Mouse (Mus musculus): ENCODE measurements around the gene Oxsr1. TPM values are rescaled to one million over a fixed set of nuclear protein-coding genes. Genes with fewer than 3 reads are reported as not detected.

Oxsr1 gene
- total RNA-seq, 2 experiments from 2014 or later = 49.3 to 49.5 TPM

DNA sequence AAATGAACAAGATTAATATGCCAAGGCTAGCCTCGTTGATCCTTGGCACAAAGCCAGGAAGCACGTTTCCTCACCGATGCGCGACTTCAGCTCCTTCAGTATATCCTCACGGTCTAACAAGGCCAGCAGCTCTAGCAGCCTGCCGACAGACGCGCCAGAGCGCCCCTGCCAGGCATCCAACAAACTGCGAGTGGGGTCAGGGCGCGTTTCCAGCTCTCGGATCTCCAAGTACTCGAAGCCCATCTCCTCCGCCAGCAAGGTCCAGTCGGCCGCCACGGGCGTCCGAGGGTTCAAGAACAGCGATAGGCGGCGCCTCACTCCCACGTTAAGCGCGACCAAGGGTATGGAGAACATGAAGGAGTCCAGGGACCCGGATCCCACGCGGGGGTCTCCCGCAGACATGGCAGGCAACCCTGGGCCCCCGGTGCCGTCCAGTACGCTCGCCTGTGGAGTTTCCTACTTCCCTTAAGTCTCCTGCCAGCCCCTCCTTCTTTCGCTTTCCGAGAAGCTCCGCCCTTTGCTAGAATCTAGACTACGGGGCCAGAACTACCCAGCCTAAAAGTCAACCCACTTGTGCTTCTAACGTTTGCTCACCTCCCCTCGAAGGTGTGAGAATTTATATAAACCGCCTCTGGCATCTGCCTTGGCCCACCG lies 17.5 kb upstream of the Oxsr1 start, which contains the start of gene Acaa1a:
TSS of gene Acaa1a (plus strand) at position 119 of the 654 bp plus-strand sequence.
- intact Hi-C loops (cut with DNase I) = loop anchor here (1.0 to 10.0 kb wide), 3 partner anchors 16 to 558 kb away; partner anchors contain the start of gene Ctdspl
- peak; percentile 75 to 83 for DNase-seq

DNA sequence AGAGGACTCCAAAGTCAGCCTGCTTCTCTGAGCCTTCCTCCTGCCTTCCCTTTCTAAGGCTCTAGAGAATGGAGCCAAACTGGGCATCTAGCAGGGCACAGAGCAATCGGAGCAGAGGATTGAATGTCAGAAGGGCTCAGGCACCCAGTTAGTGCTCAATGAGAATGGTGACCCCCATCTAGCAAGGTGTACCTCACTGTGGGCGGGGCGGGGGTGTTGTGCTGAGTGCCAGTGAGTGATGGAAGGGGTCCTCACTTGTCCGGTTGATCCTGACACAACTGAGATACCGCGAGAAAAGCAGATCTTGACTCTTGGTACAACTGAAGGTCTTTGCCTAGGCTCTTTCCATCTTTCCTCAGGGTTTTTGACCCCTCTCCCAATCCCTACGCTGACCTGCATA lies 16.9 kb upstream of the Oxsr1 start:
- intact Hi-C loops (cut with DNase I) = no loop called here
- no peak for DNase-seq

DNA sequence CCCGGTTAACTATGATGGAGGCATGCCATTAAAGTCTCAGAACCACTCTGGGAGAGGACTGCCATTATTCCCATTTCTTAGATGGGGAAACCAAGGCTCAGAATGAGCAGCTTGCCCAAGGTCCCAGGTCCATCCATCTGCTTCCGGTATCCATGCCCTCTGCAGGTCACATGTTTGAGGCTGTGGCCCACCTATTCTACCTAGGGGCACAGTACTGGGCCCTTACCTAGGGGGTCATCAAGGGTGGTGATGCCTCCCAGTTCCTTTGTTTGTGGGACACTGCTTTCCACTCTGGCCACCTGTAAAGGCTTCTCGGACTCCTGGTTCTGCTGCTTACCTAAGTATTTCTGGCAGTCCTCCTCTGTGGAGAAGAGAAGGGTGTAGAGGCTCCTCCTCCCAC lies 16.1 kb upstream of the Oxsr1 start:
- DNase-seq = no peak
- intact Hi-C loops (cut with DNase I) = no loop called here

DNA sequence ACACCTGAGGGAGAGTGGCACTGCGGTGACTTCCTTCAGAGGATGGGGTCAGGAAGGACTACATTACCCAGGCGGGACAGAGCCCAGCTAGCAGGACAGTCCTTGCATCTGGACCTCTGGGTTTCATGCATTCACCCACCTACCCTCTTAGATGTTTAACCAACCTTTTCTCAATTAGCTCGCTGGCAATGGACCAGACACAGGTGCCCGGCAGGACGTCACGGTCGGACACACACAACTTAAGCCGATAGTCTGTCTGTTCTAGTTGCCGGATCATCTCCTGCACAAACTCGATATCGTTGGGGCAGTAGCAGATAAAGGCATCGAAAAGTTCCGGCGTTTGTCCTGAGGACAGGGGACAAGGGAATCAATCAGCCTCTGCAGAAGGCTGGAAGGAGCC lies 15.6 kb upstream of the Oxsr1 start:
- DNase-seq = no peak
- intact Hi-C loops (cut with DNase I) = no loop called here

DNA sequence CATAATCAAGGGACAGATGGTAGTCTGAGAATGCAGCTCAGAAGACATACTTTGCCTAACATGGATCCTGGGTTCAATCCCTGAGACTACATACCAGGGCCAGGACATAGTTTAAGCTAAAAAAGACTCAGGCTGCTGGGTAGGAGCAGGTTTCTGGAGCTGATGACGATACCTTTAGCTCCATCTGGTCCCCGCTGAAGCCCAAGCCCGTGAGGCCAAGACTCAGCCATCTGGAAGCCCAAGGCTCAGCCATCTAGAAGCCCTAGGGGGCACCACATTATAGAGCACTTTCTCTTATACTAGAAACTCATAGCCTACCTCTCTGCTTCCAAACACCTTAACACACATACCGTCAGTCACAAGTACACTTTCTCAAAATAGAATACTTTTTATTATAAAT lies 13.3 kb upstream of the Oxsr1 start:
- intact Hi-C loops (cut with DNase I) = no loop called here
- no peak for DNase-seq

DNA sequence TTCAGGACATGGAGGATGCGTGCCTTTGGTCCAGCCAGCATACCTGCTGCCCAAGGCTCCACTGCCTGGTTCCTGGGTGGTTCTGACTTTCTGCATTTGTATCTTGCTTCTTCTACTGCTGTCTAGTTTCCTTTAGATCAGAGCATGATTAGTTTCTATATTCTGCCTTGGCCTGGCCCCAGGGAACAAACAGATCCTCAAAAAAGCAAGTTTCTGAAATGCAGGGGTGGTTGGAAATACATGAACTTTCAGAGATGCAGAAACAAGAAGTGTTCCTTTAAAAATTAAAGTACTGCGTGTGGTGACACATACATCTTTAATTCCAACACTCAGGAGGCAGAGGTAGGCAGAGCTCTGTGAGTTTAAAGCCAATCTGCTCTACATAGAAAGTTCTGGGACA lies 12.6 kb upstream of the Oxsr1 start:
- no peak for DNase-seq
- intact Hi-C loops (cut with DNase I) = no loop called here

DNA sequence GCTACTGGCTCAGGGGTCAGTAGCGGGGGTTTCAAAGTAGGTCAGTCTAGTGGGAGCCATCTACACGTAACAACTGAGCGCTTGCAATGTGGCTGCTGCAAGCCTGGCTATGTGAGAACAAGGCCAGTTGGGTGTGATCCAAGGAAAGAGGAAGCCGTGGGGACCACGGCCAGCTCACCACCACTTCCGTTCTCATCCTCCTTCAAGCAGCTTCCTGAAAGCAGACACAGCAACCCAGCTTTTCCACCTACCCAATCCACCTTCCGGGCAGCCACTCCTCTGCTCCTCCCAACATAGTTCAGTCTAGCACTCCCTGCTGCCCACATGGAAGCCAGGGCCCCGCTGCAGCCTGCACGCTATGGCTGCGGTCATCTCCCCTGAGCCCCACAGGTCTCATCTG lies 12.1 kb upstream of the Oxsr1 start:
- DNase-seq = peak; percentile 60 to 67
- intact Hi-C loops (cut with DNase I) = no loop called here

DNA sequence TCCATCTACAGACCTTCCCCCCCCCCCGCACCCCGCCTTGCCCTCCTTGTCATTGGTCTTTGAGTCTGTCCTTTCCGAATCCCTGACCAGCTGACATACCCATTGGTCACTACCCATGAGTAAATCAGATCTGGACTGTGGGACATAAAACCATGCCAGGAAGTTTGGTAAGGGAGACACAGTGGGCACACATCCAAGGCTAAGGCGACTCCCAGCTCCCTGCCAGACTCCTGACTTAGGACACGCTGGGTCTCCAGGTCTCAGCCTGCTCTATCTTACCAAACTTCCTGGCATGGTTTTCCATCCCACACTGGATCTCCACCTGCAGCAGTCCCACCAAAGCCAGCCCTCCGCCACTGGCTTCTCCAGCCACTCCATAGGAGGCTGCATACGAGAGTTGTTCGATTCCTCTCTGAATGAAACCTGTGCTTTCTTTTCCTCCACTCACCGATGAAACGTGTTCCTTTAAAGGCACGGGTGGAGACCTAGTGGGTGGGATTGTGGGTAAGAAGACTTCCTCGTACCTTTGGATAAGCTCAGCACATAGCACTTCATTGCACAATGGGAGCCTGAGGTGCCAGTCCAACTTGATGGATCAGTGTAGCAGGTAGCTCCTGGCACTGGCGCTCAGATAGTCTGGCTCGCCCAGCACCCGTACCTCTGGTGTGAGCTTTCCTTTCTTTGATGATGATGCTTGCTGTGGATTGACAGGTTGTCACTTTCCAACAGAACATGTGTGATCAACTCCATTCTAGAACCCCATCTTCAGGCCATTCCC lies 8.1 kb upstream of the Oxsr1 start:
- intact Hi-C loops (cut with DNase I) = no loop called here

DNA sequence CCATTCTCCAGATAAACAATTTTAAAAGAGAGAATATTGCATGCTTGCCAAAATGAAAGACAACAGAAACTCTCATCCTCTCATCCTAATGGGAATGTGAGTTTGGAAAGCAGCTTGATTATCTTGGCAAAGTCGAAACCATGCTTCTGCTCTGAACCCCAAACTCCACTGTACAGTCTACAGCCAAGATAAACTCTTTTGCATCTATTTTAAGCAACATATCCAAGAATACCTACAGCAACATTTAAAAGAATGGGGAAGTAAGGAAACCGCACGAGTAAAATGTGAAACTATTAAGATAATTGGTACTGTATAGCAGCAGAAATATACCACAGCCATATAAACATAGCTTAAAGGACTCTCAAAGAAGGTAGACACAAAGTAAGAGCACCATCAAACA lies 6.3 kb upstream of the Oxsr1 start:
- intact Hi-C loops (cut with DNase I) = no loop called here
- DNase-seq = no peak

More for the DNA sequence above, 8.1 kb upstream of the Oxsr1 start:
- no peak for DNase-seq

DNA sequence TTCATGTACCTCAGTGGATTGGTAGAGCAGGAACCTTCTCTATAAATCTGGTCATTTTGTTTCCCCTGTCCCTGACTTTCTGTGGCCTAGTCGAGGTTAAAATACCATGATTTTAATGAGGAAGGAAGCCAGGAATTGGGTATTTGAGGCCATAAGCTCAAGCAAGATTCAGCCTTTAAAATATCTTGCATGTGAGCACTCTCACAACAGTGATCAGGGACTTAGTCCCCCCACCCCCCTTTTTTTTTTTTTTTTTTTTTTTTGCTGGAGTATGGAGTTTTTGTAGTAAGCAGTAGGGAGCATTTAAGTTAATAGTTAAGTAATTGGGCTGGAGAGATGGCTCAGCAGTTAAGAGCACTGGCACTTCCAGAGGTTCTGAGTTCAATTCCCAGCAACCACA lies 1.9 kb upstream of the Oxsr1 start:
- intact Hi-C loops (cut with DNase I) = no loop called here
- DNase-seq = no peak

DNA sequence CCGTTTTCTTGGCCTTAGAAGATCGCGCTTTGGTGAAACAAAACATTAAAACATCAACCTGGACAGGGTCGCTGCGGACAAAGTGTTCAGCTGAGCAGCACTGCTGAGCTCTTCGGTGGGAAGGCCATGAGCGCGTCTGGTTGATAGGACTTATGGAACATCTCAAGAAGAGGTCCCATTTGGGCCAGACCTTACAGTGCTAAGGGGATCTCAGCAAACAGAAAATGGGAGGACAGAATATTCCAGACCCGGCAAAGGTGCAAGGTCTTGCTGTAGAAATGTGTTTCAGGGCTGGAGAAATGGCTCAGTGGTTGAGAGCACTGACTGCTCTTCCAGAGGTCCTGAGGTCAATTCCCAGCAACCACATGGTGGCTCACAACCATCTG lies 1.0 kb upstream of the Oxsr1 start:
- DNase-seq = no peak
- intact Hi-C loops (cut with DNase I) = loop anchor here (1.0 kb wide), 1 partner anchor 17 kb away; no protein-coding TSS in a partner anchor

DNA sequence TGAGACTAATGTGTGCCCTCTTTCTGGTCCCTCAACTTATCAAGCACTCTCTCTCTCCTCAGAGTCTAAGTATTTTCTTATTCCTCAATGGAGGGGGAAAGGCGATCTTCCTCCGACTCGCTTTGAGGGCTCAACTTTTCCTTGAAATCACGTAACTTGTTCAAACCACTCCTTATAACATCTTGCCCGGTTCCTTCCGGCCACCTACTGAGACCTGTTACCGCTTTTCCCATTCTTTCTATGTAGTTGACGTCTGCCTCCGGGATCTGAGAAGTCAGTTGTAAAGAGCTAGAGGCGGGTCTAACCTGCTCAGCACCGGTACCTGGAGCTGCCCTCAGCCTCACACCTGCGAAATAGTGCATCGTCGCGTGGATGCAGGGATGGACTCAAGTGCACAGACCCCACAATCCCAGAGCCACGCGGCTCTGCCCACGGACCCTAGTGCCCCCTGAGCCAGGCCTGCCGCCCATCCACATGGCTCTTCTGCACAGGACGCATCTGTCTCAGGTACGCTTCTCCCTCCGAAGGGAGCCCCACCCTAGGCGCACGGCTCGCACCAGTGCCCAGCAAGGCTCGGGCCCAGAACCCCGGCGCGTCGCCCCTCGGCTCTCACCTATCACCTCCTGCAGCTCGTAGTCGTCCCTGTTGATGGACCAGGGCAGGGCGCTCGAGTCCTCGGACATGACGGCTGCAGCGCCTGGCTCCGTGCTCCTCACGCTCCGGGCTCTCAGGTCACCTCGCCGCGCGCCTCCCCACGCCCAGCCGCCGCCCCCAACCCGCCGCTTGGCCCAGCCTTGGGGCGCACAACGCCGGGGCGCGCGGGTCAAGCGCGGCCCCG lies 616 bp downstream of the Oxsr1 start:
- intact Hi-C loops (cut with DNase I) = no loop called here
- no peak for DNase-seq

DNA sequence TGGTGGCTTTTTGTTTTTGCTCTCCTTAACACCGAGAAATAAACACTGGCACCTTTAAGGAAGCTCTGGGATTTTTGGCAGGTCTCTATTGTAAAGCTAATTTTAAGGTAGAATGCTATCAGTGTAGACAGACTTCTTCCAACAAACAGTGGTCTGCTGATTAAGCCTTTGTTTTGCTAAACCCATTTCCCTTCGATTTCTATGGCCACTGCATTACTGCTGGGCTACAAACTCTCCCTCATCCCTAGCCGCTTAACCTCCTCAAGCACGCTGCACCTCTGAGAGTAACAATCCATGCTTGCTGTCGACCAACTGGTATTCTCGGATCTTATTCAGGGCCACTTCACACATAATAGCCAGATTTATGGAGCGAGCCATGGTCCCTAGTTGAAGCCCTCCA lies 1.3 kb downstream of the Oxsr1 start:
- no peak for DNase-seq
- intact Hi-C loops (cut with DNase I) = no loop called here

DNA sequence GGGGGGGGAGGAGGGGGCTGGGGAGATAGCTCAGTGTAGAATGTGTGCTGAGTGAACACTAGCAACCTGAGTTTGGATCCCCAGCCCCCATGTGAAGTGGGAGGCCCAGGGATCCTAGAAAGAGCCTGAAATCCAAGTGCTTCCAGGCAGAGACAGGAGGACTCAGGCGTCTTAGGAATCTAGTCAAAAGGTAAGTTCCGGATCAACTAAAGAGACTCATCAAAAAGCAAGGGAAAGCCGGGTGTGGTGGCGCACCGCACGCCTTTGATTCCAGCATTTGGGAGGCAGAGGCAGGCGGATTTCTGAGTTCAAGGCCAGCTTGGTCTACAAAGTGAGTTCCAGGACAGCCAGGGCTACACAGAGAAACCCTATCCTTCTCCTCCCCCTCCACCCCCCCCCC lies 1.8 kb downstream of the Oxsr1 start:
- intact Hi-C loops (cut with DNase I) = no loop called here
- DNase-seq = no peak

DNA sequence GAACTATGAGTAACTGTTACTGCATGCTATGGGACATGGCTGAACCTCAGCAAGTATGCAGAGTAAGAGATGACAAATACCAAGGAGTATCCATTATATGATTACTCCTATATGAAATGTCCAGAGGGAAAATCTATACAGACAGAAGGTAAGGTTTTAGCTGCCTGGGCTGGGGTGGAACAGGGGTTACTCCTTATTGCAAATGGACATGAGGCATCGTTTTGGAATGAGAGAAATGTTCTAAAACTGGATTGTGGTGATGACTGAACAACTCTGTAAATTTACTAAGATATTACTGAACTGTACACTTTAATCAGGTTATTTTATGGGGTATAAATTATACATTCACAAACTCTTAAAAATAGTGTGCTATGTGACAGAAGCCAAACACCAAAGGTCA lies 3.3 kb downstream of the Oxsr1 start:
- DNase-seq = no peak
- intact Hi-C loops (cut with DNase I) = no loop called here

DNA sequence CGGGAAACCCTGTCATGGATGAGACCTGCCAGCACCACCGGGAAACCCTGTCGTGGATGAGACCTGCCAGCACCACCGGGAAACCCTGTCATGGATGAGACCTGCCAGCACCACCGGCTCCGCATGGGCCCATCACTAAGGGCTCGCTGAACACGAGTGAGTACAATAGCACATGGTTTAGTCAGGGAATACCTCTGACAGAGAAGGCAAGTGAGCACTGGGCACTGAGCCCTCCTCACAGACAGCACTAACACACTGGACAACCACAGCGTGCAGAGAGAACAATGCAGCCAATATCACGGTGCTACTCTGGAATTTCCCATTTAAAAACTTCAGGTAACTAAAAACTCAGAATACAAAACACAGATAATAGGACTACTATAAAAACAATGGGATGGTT lies 9.1 kb downstream of the Oxsr1 start:
- DNase-seq = no peak
- intact Hi-C loops (cut with DNase I) = no loop called here

DNA sequence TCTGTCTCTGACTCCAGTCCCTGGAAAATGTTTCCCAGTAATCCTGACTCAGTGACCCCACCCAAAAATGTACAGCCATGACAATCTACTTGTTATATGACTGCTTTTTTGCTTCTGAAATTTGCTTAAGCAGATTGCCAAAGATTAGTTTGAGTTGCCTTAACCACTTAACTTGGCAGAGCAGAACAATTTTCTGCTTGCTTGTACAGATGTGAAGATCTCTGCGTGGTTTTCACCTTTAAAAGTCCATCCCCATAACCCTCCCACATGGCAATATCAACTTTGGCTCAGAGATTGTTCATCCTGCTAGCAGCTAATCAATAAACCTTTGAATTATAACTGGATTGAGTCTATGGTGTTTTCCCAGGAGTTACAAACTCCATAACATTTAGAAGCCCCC lies 13.2 kb downstream of the Oxsr1 start:
- intact Hi-C loops (cut with DNase I) = no loop called here
- DNase-seq = no peak

DNA sequence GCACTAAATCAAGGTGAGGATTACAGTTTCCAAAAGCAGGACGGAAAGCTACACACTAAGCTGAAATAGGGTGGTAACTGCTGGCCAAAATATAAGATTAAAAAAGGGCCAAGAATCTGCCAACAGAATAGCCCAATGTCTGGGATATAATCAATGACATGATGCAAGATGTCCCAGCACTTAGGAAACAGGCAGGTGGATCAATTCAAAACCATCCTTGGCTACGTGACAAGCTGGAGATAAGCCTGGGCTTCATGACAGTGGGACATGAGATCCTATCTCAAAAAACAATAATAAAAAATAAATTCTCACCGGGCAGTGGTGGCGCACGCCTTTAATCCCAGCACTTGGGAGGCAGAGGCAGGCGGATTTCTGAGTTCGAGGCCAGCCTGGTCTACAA lies 16.4 kb downstream of the Oxsr1 start:
- DNase-seq = no peak
- intact Hi-C loops (cut with DNase I) = no loop called here

DNA sequence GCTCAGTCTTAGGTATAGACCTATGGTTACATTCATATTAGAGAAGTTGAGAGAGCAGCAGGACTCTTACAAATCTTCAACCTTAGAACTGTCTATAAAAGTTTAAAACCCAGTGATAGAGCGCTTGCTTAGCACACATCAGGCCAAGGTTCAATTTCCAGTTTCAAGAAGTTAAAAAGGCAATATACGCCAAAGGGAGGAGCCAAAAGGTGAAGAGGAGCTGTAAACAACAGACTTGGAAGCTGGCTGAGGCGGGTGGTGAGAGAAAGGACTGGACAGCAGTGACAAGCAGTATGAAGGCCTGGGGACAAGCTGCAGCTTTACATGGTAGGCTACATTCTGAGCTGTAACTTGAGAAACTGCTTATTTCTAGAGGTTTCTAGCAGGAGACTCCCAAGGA lies 23.7 kb downstream of the Oxsr1 start:
- intact Hi-C loops (cut with DNase I) = no loop called here

DNA sequence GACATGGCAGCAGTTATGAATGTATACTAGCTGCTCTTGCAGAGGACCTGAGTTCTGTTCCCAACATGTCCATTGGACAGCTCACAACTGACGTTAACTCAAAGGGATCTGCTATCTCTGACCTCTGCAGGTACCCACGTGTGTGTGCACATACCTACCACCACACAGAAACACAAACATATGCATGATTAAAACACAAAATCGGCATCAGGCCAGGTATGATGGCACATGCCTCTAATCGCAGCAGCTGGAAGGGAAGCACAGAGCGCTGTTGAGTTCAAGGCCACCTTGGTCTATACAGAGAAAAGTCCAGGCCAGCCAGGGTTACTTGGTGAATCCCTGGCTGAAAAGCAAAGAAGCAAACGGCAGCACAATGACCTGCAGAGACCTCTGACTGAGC lies 24.5 kb downstream of the Oxsr1 start:
- DNase-seq = no peak
- intact Hi-C loops (cut with DNase I) = no loop called here

More for the DNA sequence above, 23.7 kb downstream of the Oxsr1 start:
- DNase-seq = no peak

DNA sequence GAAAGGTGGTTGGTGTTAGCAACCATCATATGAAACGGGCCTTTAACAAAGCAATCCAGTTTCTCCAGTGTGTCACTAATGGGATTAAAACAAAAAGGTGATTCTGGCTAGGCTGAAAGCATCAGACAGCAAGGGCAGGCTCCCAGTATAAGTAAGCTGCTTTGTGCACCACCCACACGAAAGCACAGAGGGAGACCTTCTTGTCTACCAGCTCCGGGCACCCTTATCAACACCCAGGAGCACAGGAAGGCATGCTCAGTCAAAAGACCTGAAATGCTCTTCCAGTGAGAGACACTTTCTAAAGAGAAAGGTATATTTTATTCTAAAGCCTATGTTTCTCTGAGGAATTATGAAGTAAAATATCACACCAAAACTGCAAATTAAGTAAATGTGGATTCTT lies 31.4 kb downstream of the Oxsr1 start:
- intact Hi-C loops (cut with DNase I) = no loop called here
- no peak for DNase-seq

Measured in heart, postnatal 36 days (tissue).